Mouse (Mus musculus): ENCODE measurements around the gene Gm5136. TPM values are rescaled to one million over a fixed set of nuclear protein-coding genes. Genes with fewer than 3 reads are reported as not detected.

Gm5136 gene
- polyA plus RNA-seq, 1 experiment from 2014 or later = not detected

GRCm38 (mm10) chr10:108697062-108697461 is 2.9 kb downstream of the Gm5136 start:
- no peaks in the 10 kb centered on the region for H3K4me1 ChIP-seq (ENCODE audit: control insufficient read depth, insufficient read depth, low read length)
- H3K9ac ChIP-seq (ENCODE audit: low read length) = no peak overlapping the region
- 56% methylated on average over 5 of the region's 5 CpGs for WGBS
- no peak for ATAC-seq (replicated peaks; ENCODE audit: extremely low read depth, insufficient read depth, low FRiP score)
- no peak overlapping the region for H3K27ac ChIP-seq (ENCODE audit: low read length)
- H3K9me3 ChIP-seq (replicated peaks; ENCODE audit: control insufficient read depth, low read length) = no peaks in the 10 kb centered on the region
- no peaks in the 10 kb centered on the region for H3K27me3 ChIP-seq (ENCODE audit: control insufficient read depth, insufficient read depth, low read length)
- H3K4me3 ChIP-seq (ENCODE audit: low read length) = no peak overlapping the region
- H3K36me3 ChIP-seq (ENCODE audit: control insufficient read depth, insufficient read depth) = no peaks in the 10 kb centered on the region
- no peak overlapping the region for H3K4me2 ChIP-seq (ENCODE audit: low read depth, low read length)

- WGBS = 70% methylated on average over 9 of the region's 9 CpGs
- H3K9me3 ChIP-seq (replicated peaks; ENCODE audit: control insufficient read depth, low read length) = no peaks in the 10 kb centered on the region
- no peak overlapping the region for H3K9ac ChIP-seq (ENCODE audit: low read length)
- no peaks in the 10 kb centered on the region for H3K27me3 ChIP-seq (ENCODE audit: control insufficient read depth, insufficient read depth, low read length)
- H3K36me3 ChIP-seq (ENCODE audit: control insufficient read depth, insufficient read depth) = no peaks in the 10 kb centered on the region
- no peaks in the 10 kb centered on the region for H3K4me1 ChIP-seq (ENCODE audit: control insufficient read depth, insufficient read depth, low read length)
- no peak overlapping the region for H3K4me3 ChIP-seq (ENCODE audit: low read length)
- no peak overlapping the region for H3K27ac ChIP-seq (ENCODE audit: low read length)
- H3K4me2 ChIP-seq (ENCODE audit: low read depth, low read length) = no peak overlapping the region
- ATAC-seq (replicated peaks; ENCODE audit: extremely low read depth, insufficient read depth, low FRiP score) = no peak
Observed at GRCm38 (mm10) chr10:108690954-108691353, 9.0 kb downstream of the Gm5136 start.

GRCm38 (mm10) chr10:108686696-108687095 is 13.3 kb downstream of the Gm5136 start:
- 46% methylated on average over 4 of the region's 4 CpGs for WGBS
- Histone ChIP-seq H3K27ac (ENCODE audit: low read length) (no peak overlapping the region), H3K36me3 (ENCODE audit: control insufficient read depth, insufficient read depth) (no peaks in the 10 kb centered on the region), H3K4me3 (ENCODE audit: low read length) (no peak overlapping the region), H3K4me1 (ENCODE audit: control insufficient read depth, insufficient read depth, low read length) (no peaks in the 10 kb centered on the region), H3K9ac (ENCODE audit: low read length) (no peak overlapping the region), H3K9me3 (replicated peaks; ENCODE audit: control insufficient read depth, low read length) (no peaks in the 10 kb centered on the region), H3K4me2 (ENCODE audit: low read depth, low read length) (no peak overlapping the region), H3K27me3 (ENCODE audit: control insufficient read depth, insufficient read depth, low read length) (no peaks in the 10 kb centered on the region)
- no peak for ATAC-seq (replicated peaks; ENCODE audit: extremely low read depth, insufficient read depth, low FRiP score)

GRCm38 (mm10) chr10:108679675-108680390 is 20.1 kb downstream of the Gm5136 start:
- 28% methylated on average over 14 of the region's 14 CpGs for WGBS
- H3K4me3 ChIP-seq (ENCODE audit: low read length) = no peak overlapping the region
- no peak overlapping the region for H3K9ac ChIP-seq (ENCODE audit: low read length)
- no peaks in the 10 kb centered on the region for H3K27me3 ChIP-seq (ENCODE audit: control insufficient read depth, insufficient read depth, low read length)
- no peaks in the 10 kb centered on the region for H3K36me3 ChIP-seq (ENCODE audit: control insufficient read depth, insufficient read depth)
- 0 out of 2 replicates have a peak overlapping the region, but pooled peaks have one; percentile 2 for H3K27ac ChIP-seq (ENCODE audit: low read length)
- ATAC-seq (replicated peaks; ENCODE audit: extremely low read depth, insufficient read depth, low FRiP score) = peak; percentile 70
- peaks cover 9% of the 10 kb centered on the region for H3K4me1 ChIP-seq (ENCODE audit: control insufficient read depth, insufficient read depth, low read length)
- no peaks in the 10 kb centered on the region for H3K9me3 ChIP-seq (replicated peaks; ENCODE audit: control insufficient read depth, low read length)
- no peak overlapping the region for H3K4me2 ChIP-seq (ENCODE audit: low read depth, low read length)

GRCm38 (mm10) chr10:108677053-108677452 is 22.9 kb downstream of the Gm5136 start:
- Histone ChIP-seq H3K27me3 (ENCODE audit: control insufficient read depth, insufficient read depth, low read length) (no peaks in the 10 kb centered on the region), H3K27ac (ENCODE audit: low read length) (no peak overlapping the region), H3K36me3 (ENCODE audit: control insufficient read depth, insufficient read depth) (no peaks in the 10 kb centered on the region), H3K4me3 (ENCODE audit: low read length) (no peak overlapping the region), H3K9me3 (replicated peaks; ENCODE audit: control insufficient read depth, low read length) (no peaks in the 10 kb centered on the region), H3K4me2 (ENCODE audit: low read depth, low read length) (no peak overlapping the region), H3K9ac (ENCODE audit: low read length) (no peak overlapping the region), H3K4me1 (ENCODE audit: control insufficient read depth, insufficient read depth, low read length) (peaks cover 9% of the 10 kb centered on the region)
- ATAC-seq (replicated peaks; ENCODE audit: extremely low read depth, insufficient read depth, low FRiP score) = no peak
- WGBS = 72% methylated on average over 8 of the region's 8 CpGs

GRCm38 (mm10) chr10:108668944-108669343 is 31.0 kb downstream of the Gm5136 start:
- Histone ChIP-seq H3K9ac (ENCODE audit: low read length) (no peak overlapping the region), H3K4me1 (ENCODE audit: control insufficient read depth, insufficient read depth, low read length) (no peaks in the 10 kb centered on the region), H3K27ac (ENCODE audit: low read length) (no peak overlapping the region), H3K4me3 (ENCODE audit: low read length) (no peak overlapping the region), H3K9me3 (replicated peaks; ENCODE audit: control insufficient read depth, low read length) (no peaks in the 10 kb centered on the region), H3K36me3 (ENCODE audit: control insufficient read depth, insufficient read depth) (no peaks in the 10 kb centered on the region), H3K4me2 (ENCODE audit: low read depth, low read length) (no peak overlapping the region), H3K27me3 (ENCODE audit: control insufficient read depth, insufficient read depth, low read length) (no peaks in the 10 kb centered on the region)
- 85% methylated on average over 3 of the region's 3 CpGs for WGBS
- no peak for ATAC-seq (replicated peaks; ENCODE audit: extremely low read depth, insufficient read depth, low FRiP score)

- H3K4me3 ChIP-seq (ENCODE audit: low read length) = no peak overlapping the region
- no peaks in the 10 kb centered on the region for H3K36me3 ChIP-seq (ENCODE audit: control insufficient read depth, insufficient read depth)
- H3K4me2 ChIP-seq (ENCODE audit: low read depth, low read length) = no peak overlapping the region
- no peaks in the 10 kb centered on the region for H3K9me3 ChIP-seq (replicated peaks; ENCODE audit: control insufficient read depth, low read length)
- no peak overlapping the region for H3K9ac ChIP-seq (ENCODE audit: low read length)
- no peaks in the 10 kb centered on the region for H3K27me3 ChIP-seq (ENCODE audit: control insufficient read depth, insufficient read depth, low read length)
- ATAC-seq (replicated peaks; ENCODE audit: extremely low read depth, insufficient read depth, low FRiP score) = no peak
- H3K4me1 ChIP-seq (ENCODE audit: control insufficient read depth, insufficient read depth, low read length) = no peaks in the 10 kb centered on the region
- 70% methylated on average over 3 of the region's 3 CpGs for WGBS
- H3K27ac ChIP-seq (ENCODE audit: low read length) = no peak overlapping the region
Observed at GRCm38 (mm10) chr10:108660295-108660694, 39.7 kb downstream of the Gm5136 start.

- H3K27me3 ChIP-seq (ENCODE audit: control insufficient read depth, insufficient read depth, low read length) = no peaks in the 10 kb centered on the region
- no peak overlapping the region for H3K27ac ChIP-seq (ENCODE audit: low read length)
- no peak for ATAC-seq (replicated peaks; ENCODE audit: extremely low read depth, insufficient read depth, low FRiP score)
- H3K36me3 ChIP-seq (ENCODE audit: control insufficient read depth, insufficient read depth) = no peaks in the 10 kb centered on the region
- no peaks in the 10 kb centered on the region for H3K9me3 ChIP-seq (replicated peaks; ENCODE audit: control insufficient read depth, low read length)
- WGBS = 61% methylated on average over 2 of the region's 2 CpGs
- no peak overlapping the region for H3K9ac ChIP-seq (ENCODE audit: low read length)
- H3K4me3 ChIP-seq (ENCODE audit: low read length) = no peak overlapping the region
- no peak overlapping the region for H3K4me2 ChIP-seq (ENCODE audit: low read depth, low read length)
- no peaks in the 10 kb centered on the region for H3K4me1 ChIP-seq (ENCODE audit: control insufficient read depth, insufficient read depth, low read length)
Observed at GRCm38 (mm10) chr10:108658300-108658699, 41.7 kb downstream of the Gm5136 start.

GRCm38 (mm10) chr10:108657669-108658068 is 42.3 kb downstream of the Gm5136 start:
- Histone ChIP-seq H3K36me3 (ENCODE audit: control insufficient read depth, insufficient read depth) (no peaks in the 10 kb centered on the region), H3K4me3 (ENCODE audit: low read length) (no peak overlapping the region), H3K4me2 (ENCODE audit: low read depth, low read length) (no peak overlapping the region), H3K4me1 (ENCODE audit: control insufficient read depth, insufficient read depth, low read length) (0 out of 2 replicates have a peak, but pooled peaks cover 4% of the 10 kb centered on the region), H3K9me3 (replicated peaks; ENCODE audit: control insufficient read depth, low read length) (no peaks in the 10 kb centered on the region), H3K9ac (ENCODE audit: low read length) (no peak overlapping the region), H3K27me3 (ENCODE audit: control insufficient read depth, insufficient read depth, low read length) (no peaks in the 10 kb centered on the region), H3K27ac (ENCODE audit: low read length) (no peak overlapping the region)
- ATAC-seq (replicated peaks; ENCODE audit: extremely low read depth, insufficient read depth, low FRiP score) = no peak
